Mouse (Mus musculus) neural tube, embryonic 14.5 days (tissue): ENCODE results near the gene Tmem175. TPM values are rescaled to one million over a fixed set of nuclear protein-coding genes. Genes with fewer than 3 reads are reported as not detected.

Experiments used
- ATAC-seq: fragments of 200-750 bp; cut with Nextera tagmentation; 2 replicates; pipeline ENCODE4 v1.8.0; 2017; ENCODE audit warnings: low read depth, mild to moderate bottlenecking, moderate TSS enrichment, moderate library complexity
- H3K27ac ChIP-seq: fragments of 300-500 bp; sonication (generic); 2 replicates; pipeline ENCODE4 v1.5.1; 2014; ENCODE audit warnings: low read depth, mild to moderate bottlenecking, control low read depth, low read length, moderate library complexity, mixed read lengths
- H3K27me3 ChIP-seq: fragments of 300-500 bp; sonication (generic); 2 replicates; pipeline ENCODE4 v1.6.1; 2014; ENCODE audit warnings: low read length; ENCODE audit not compliant: control insufficient read depth, insufficient read depth
- H3K36me3 ChIP-seq: fragments of 300-500 bp; sonication (generic); 2 replicates; pipeline ENCODE4 v1.6.1; 2014; ENCODE audit warnings: low read length, mixed read lengths; ENCODE audit not compliant: control insufficient read depth, insufficient read depth
- H3K4me1 ChIP-seq: fragments of 300-500 bp; sonication (generic); 2 replicates; pipeline ENCODE4 v1.6.1; 2014; ENCODE audit warnings: low read length; ENCODE audit not compliant: control insufficient read depth, insufficient read depth
- H3K4me2 ChIP-seq: fragments of 300-500 bp; sonication (generic); 2 replicates; pipeline ENCODE4 v1.6.1; 2014; ENCODE audit warnings: mild to moderate bottlenecking, low read depth, low read length, control low read depth
- H3K4me3 ChIP-seq: fragments of 300-500 bp; sonication (generic); 2 replicates; pipeline ENCODE4 v1.5.1; 2014; ENCODE audit warnings: low read depth, low read length, control low read depth, mixed read lengths
- H3K9ac ChIP-seq: fragments of 300-500 bp; sonication (generic); replicated peaks from 2 replicates; pipeline ENCODE4 v1.6.1; 2014; ENCODE audit warnings: low read depth, mild to moderate bottlenecking, control low read depth, low read length, mixed read lengths
- H3K9me3 ChIP-seq: fragments of 300-500 bp; sonication (generic); 2 replicates; pipeline ENCODE4 v1.6.1; 2016; ENCODE audit warnings: low read length; ENCODE audit not compliant: control insufficient read depth
- WGBS: fragments of 180-500 bp; shearing (Covaris S2); extraction: QIAGEN DNeasy Blood & Tissue Kit; methylation state at CpG from one replicate; pipeline ENCODE4 v1.1.7; 2014; 5-methylcytosine and 5-hydroxymethylcytosine counted together
- polyA plus RNA-seq: library from polyadenylated mRNA; unstranded; fragments of >200 nt; fragmentation: Nextera tagmentation; extraction: Ambion mirVana; gene quantifications from 2 replicates; pipeline ENCODE4 v1.2.1, GENCODE M21; 2014

Tmem175 gene
- polyA plus RNA-seq, 1 experiment from 2014 or later: 29.4 TPM

DNA sequence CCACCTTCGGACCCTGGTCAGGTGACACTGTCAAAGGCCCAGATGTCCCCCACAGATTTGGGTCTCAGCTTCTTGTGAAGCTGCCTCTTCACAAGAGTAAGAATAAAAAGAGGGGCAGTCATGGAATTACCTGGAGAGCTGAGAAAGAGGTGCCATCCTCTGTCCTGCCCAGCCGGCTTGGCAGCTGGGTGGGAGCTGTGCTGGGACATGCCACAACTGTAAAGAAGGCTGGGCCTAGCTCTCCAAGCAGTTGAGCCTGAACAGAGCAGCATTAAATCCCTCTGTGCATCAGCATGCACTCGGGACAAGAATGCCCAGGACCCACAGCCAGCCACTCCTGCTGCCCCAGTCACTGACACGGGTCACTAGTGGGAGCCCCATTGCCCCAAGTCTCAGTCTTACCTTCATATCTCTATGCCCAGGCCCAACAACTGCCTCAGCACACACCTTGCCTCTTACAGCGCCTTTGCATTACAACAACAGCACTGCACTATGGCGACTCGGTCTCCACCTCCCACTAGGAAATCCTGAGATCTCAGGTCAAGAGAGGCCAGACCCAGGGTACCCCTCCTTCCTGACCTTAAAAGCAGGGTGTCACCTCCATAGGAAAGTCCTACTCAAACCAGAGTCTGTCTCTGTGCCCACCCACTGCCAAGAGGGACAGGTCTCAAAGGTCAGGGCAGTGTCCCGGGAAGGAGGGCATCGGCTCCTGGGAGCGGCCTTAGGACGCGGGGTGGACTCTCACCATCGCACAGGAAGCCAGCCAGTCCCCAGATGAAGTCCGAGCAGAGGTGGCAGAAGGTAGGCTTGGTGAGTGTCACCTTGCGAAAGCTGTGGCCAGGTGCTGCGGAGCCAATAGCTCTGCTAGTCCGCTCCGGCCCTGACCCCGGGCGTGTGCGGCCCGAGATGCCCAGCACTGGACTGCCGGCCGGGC lies 30.4 kb downstream of the Tmem175 start, which contains the start of gene Idua:
Idua (plus strand) TSS at position 634 of the 934 bp plus-strand sequence.
- 12% methylated on average over 24 of the region's 24 CpGs for WGBS
- H3K9me3 ChIP-seq: no peaks in the 10 kb centered on the region
- no peak within 1 kb of the TSS for H3K27ac ChIP-seq
- H3K4me1 ChIP-seq: peaks cover 14% of the 10 kb centered on the region; the same call in 1 of the 2 replicates
- peaks cover 9% of the 10 kb centered on the region for H3K36me3 ChIP-seq
- peak within 1 kb of the TSS; percentile 79 for H3K4me3 ChIP-seq
- H3K27me3 ChIP-seq: no peaks in the 10 kb centered on the region
- peak within 1 kb of the TSS; percentile 77 for H3K9ac ChIP-seq
- ATAC-seq: peak; percentile 32
- H3K4me2 ChIP-seq: peak within 1 kb of the TSS; percentile 85

DNA sequence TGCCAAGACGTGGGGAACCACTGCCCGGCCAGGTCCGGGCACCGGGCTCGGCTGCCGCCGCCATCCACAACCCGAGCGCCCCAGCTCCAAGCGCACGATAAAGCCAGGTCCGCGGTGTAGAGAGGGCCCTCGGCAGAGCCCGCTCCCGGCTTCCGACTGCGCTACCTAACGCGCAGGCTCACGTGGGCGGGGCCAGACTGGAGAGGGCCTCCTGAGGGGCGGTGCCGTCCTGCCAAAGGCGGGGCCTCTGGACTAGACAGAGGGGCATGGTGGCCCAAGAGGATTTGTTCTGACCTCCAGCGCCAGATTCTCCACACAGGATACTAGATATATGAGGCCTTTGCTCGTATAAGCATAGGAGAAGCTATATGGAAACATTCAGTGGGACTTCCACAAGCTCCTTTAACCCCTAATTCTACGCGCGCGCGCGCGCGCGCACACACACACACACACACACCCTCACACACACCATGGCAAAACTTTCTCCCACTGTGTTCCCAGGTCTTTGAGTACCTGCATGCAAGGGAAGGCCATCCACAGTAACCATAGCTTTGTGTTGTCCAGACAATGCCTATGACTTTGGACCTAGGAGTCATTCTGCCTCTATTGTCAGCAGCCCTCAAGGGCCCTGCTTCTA lies 31.2 kb downstream of the Tmem175 start:
- whole genome bisulfite sequencing: 12% methylated on average over 36 of the region's 36 CpGs
- H3K9ac ChIP-seq: peak overlapping the region; percentile 77
- H3K4me2 ChIP-seq: peak overlapping the region; percentile 85
- no peak overlapping the region for H3K27ac ChIP-seq
- H3K4me1 ChIP-seq: peaks cover 14% of the 10 kb centered on the region; the same call in 1 of the 2 replicates
- H3K27me3 ChIP-seq: no peaks in the 10 kb centered on the region
- peak; percentile 97 for ATAC-seq
- H3K36me3 ChIP-seq: peaks cover 2% of the 10 kb centered on the region; the same call in 1 of the 2 replicates
- no peaks in the 10 kb centered on the region for H3K9me3 ChIP-seq
- peak overlapping the region; percentile 79 for H3K4me3 ChIP-seq

DNA sequence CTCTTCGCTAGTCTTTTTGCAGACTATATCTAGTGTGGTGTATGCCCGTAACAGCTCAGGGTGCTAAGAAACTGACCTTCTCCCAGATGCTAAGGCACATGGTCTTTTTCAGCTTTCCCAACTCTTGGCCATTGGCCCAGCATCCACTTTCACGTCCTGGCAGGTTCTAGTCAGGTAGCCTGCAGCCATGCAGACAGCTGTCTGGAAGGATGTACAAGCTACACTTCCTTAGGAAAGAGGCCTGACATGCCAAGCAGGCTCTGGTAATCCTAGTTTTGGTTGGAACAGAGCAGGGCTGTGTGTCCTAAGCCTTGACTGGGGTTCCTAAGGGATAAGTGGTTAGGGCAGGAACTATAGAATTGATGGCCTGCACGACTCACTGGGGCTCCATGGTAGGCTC lies 33.2 kb downstream of the Tmem175 start:
- WGBS: 91% methylated on average over 4 of the region's 4 CpGs
- no peak for ATAC-seq

DNA sequence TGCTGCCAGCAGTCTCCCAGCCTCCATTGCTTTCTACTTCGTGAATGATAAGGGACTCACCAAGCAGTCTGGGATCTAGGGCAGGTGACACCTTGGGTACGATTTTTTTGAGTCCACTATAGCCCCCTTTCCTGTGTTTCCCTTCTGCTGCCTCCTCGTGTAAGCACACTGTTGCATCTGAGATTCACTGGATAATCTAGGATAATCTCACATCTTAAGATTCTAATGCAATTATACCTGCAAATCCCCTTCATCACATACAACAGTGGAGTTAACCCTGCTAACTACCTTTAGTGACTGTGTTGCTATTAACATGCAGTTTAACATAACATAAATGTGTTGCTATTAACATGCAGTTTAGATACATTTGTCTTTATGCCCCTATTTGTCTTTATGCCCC lies 35.5 kb downstream of the Tmem175 start:
- Histone ChIP-seq H3K27ac (no peak overlapping the region), H3K4me3 (no peak overlapping the region), H3K4me2 (no peak overlapping the region), H3K9ac (no peak overlapping the region), H3K4me1 (peaks cover 14% of the 10 kb centered on the region), H3K36me3 (no peaks in the 10 kb centered on the region), H3K9me3 (no peaks in the 10 kb centered on the region), H3K27me3 (no peaks in the 10 kb centered on the region)
- WGBS: 50% methylated on average over 3 of the region's 3 CpGs
- ATAC-seq: no peak

More for the DNA sequence above, 33.2 kb downstream of the Tmem175 start:
- Histone ChIP-seq H3K4me1 (peaks cover 14% of the 10 kb centered on the region; the same call in 1 of the 2 replicates), H3K36me3 (no peaks in the 10 kb centered on the region), H3K4me3 (no peak overlapping the region), H3K9me3 (no peaks in the 10 kb centered on the region), H3K27ac (no peak overlapping the region), H3K4me2 (no peak overlapping the region), H3K9ac (no peak overlapping the region), H3K27me3 (no peaks in the 10 kb centered on the region)

DNA sequence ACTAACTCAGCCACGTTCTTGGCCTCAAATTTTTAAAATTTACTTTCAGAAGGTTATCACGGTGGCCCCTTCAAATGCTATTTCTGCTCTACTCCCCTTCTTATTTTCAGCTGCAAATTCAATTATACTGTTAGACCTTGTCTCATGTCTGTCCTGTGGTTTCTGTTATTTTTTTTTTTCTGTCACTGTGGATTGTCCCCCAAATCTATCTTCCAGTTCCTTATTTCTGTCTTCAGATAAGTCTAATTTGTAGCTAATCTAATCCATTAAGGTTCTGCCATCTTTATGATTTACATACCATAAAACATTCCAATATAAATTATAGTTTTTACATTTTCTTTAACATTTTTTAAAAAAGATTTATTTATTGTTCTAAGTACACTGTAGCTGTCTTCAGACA lies 37.8 kb downstream of the Tmem175 start:
- 85% methylated on average over 2 of the region's 2 CpGs for WGBS
- ATAC-seq: no peak
- H3K27me3 ChIP-seq: no peaks in the 10 kb centered on the region
- H3K4me3 ChIP-seq: no peak overlapping the region
- no peak overlapping the region for H3K9ac ChIP-seq
- no peaks in the 10 kb centered on the region; the same call in 1 of the 2 replicates for H3K36me3 ChIP-seq
- peaks cover 13% of the 10 kb centered on the region for H3K4me1 ChIP-seq
- H3K27ac ChIP-seq: no peak overlapping the region
- H3K4me2 ChIP-seq: no peak overlapping the region
- H3K9me3 ChIP-seq: no peaks in the 10 kb centered on the region

DNA sequence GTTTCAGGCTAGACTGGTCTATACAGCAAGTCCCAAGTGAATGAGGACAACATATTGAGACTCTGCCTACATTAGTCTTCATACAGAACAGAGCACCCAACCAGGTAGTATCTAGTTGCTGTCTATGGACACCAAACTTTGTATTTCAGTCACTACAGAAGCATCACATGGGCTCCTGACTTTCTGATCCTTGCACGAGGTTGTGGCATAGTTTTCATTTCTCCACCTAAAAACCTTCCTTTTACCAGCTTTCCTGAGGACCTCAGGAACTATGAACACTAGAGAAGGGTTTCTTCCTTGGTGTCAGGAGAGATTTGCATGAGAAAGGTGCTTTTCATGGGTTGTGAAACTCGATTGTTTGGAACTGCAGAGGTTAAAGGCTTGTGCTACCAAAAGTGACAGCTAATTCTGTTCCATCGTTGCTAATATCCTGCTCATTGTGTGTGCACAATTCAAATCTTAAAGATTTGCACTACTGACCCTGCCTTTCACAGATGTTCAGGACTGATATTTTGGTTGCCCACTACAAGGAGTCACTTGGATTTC lies 38.9 kb downstream of the Tmem175 start:
- no peaks in the 10 kb centered on the region for H3K9me3 ChIP-seq
- peak overlapping the region; percentile 74 for H3K4me2 ChIP-seq
- H3K4me3 ChIP-seq: peak overlapping the region; percentile 46
- whole genome bisulfite sequencing: 10% methylated on average over 3 of the region's 3 CpGs
- H3K27me3 ChIP-seq: no peaks in the 10 kb centered on the region
- no peaks in the 10 kb centered on the region; the same call in 1 of the 2 replicates for H3K36me3 ChIP-seq
- no peak; the same call in 1 of the 2 replicates for ATAC-seq
- peak overlapping the region; percentile 66 for H3K9ac ChIP-seq
- peaks cover 13% of the 10 kb centered on the region for H3K4me1 ChIP-seq
- H3K27ac ChIP-seq: peak overlapping the region; percentile 83; the same call in 1 of the 2 replicates

DNA sequence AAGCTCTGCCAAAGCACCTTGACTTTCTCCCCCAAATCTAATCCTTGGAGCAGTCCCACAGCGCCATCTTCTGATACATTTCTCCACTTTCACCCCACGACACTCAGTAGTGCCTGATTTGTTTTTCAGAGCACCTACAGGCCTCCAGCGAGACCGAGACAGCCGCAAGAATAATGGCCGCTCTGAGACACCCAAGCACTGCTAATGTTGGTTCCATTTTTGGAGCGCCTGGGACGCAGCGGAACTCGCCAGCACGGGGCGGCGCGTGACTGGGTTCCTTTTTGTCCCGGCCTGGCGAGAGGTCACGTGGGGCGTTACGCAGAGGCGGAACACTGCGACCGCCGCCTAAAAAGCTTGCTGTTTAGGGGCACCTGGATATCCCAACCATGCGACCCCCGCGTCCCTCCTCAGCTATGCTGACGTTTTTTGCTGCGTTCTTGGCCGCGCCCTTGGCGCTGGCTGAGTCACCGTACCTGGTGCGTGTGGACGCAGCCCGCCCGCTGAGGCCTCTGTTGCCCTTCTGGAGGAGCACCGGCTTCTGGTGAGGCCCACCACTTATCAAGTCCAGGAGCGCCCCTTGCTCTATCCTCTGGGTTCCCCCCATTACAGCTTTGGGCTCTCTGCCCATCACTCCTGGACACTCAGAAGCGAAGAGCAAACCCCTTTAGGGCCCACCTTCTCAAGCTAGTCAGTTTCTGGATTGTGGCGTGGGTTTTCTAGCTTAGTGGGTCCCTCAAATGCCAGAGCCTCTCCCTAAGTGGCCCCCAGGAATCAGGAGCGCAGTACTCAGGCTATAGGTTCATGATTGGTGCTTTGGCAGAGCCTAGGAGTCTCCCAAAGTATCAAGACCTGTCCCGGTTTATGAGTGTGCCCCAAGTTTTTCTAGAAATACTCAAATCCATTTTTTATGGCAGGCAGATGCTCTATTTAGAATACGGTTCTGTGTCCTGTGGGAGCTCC lies 39.7 kb downstream of the Tmem175 start, which contains the start of gene Dgkq:
Dgkq (minus strand) TSS at position 696 of the 960 bp plus-strand sequence.
- Histone ChIP-seq H3K27ac (peak within 1 kb of the TSS; percentile 83), H3K36me3 (no peaks in the 10 kb centered on the region; the same call in 1 of the 2 replicates), H3K4me2 (peak within 1 kb of the TSS; percentile 74), H3K9ac (peak within 1 kb of the TSS; percentile 66), H3K4me1 (peaks cover 13% of the 10 kb centered on the region), H3K4me3 (peak within 1 kb of the TSS; percentile 46), H3K9me3 (no peaks in the 10 kb centered on the region), H3K27me3 (no peaks in the 10 kb centered on the region)
- 6% methylated on average over 43 of the region's 43 CpGs for WGBS
- peak; percentile 87 for ATAC-seq

DNA sequence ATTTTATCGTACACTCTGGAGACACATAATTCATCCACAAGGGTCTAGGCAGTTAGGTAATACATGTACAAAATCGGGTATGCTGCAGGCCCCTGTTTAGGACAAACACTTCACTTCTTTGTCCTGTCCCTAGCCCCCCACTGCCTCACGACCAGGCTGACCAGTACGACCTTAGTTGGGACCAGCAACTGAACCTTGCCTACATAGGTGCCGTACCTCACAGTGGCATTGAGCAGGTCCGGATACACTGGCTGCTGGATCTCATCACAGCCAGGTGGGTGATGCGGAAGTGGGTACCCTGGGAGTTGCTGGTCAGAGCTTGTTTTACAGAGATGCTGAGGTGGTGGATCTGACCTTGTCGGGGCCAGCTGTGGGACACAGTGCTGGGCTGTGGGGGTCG lies 40.4 kb downstream of the Tmem175 start:
- no peak overlapping the region; the same call in 1 of the 2 replicates for H3K9ac ChIP-seq
- peaks cover 13% of the 10 kb centered on the region for H3K4me1 ChIP-seq
- WGBS: 74% methylated on average over 9 of the region's 9 CpGs
- H3K27ac ChIP-seq: no peak overlapping the region; the same call in 1 of the 2 replicates
- no peaks in the 10 kb centered on the region for H3K9me3 ChIP-seq
- ATAC-seq: peak; percentile 2; the same call in 1 of the 2 replicates
- no peak overlapping the region; the same call in 1 of the 2 replicates for H3K4me3 ChIP-seq
- peak overlapping the region; percentile 74; the same call in 1 of the 2 replicates for H3K4me2 ChIP-seq
- H3K36me3 ChIP-seq: no peaks in the 10 kb centered on the region; the same call in 1 of the 2 replicates
- H3K27me3 ChIP-seq: no peaks in the 10 kb centered on the region
